Mouse (Mus musculus) heart, adult 2 months (tissue): Measurements from ENCODE around the gene Rgl1.

Experiments used
- CTCF ChIP-seq: fragments of 200-600 bp; IDR thresholded peaks from 2 replicates; pipeline ENCODE4 v1.8.1; 2022; ENCODE audit warnings: antibody characterized with exemption, mild to moderate bottlenecking, moderate library complexity
- POLR2A ChIP-seq: fragments of 200-500 bp; IDR thresholded peaks from 2 replicates; pipeline ENCODE4 v1.6.1; 2011; ENCODE audit warnings: mild to moderate bottlenecking, low read depth, low read length, control low read depth; ENCODE audit not compliant: insufficient read depth

- no peak for TF ChIP-seq CTCF
- TF ChIP-seq POLR2A: no peak
Measured at GRCm38 (mm10) chr1:152604147-152604546, 162.0 kb downstream of the Rgl1 start.
